Mouse (Mus musculus) intestine, postnatal 0 days (tissue): ENCODE results near the gene Xdh. TPM values are rescaled to one million over a fixed set of nuclear protein-coding genes. Genes with fewer than 3 reads are reported as not detected.
A peak's percentile ranks its signal among the peaks of the same experiment; 100 is the strongest.

ENCODE experiments used
- ATAC-seq: fragments of 200-750 bp; cut with Nextera tagmentation; 2 replicates; pipeline ENCODE4 v1.8.0; 2017; ENCODE audit warnings: mild to moderate bottlenecking, moderate TSS enrichment, moderate library complexity
- H3K27ac ChIP-seq: fragments of 300-500 bp; sonication (generic); 2 replicates; pipeline ENCODE4 v1.5.1; 2014; ENCODE audit warnings: mild to moderate bottlenecking, low read depth, low read length, moderate library complexity
- H3K27me3 ChIP-seq: fragments of 300-500 bp; sonication (generic); replicated peaks from 2 replicates; pipeline ENCODE4 v1.6.1; 2014; ENCODE audit warnings: low read length, mixed read lengths; ENCODE audit not compliant: control insufficient read depth, insufficient read depth
- H3K36me3 ChIP-seq: fragments of 300-500 bp; sonication (generic); 2 replicates; pipeline ENCODE4 v1.6.1; 2014; ENCODE audit warnings: mild to moderate bottlenecking, moderate library complexity; ENCODE audit not compliant: control insufficient read depth, insufficient read depth
- H3K4me1 ChIP-seq: fragments of 300-500 bp; sonication (generic); replicated peaks from 2 replicates; pipeline ENCODE4 v1.6.1; 2014; ENCODE audit warnings: antibody characterized with exemption, low read length, mixed read lengths; ENCODE audit not compliant: control insufficient read depth, insufficient read depth
- H3K4me2 ChIP-seq: fragments of 300-500 bp; sonication (generic); replicated peaks from 2 replicates; pipeline ENCODE4 v1.6.1; 2014; ENCODE audit warnings: low read depth, mild to moderate bottlenecking, moderate library complexity
- H3K4me3 ChIP-seq: fragments of 300-500 bp; sonication (generic); 2 replicates; pipeline ENCODE4 v1.5.1; 2014; ENCODE audit warnings: low read depth, low read length
- H3K9ac ChIP-seq: fragments of 300-500 bp; sonication (generic); 2 replicates; pipeline ENCODE4 v1.6.1; 2014; ENCODE audit warnings: mild to moderate bottlenecking, low read depth, low read length
- H3K9me3 ChIP-seq: fragments of 300-500 bp; sonication (generic); 2 replicates; pipeline ENCODE4 v1.6.1; 2016; ENCODE audit warnings: mixed run types; ENCODE audit not compliant: control insufficient read depth
- CTCF ChIP-seq: sonication (generic); IDR thresholded peaks from 2 replicates; pipeline ENCODE4 v1.5.1; 2016; ENCODE audit warnings: low read depth, mild to moderate bottlenecking, control low read depth, antibody characterized with exemption, moderate library complexity
- WGBS: fragments of 180-500 bp; shearing (Covaris S2); extraction: QIAGEN DNeasy Blood & Tissue Kit; methylation state at CpG from one replicate; pipeline ENCODE4 v1.1.7; 2014; 5-methylcytosine and 5-hydroxymethylcytosine counted together
- polyA plus RNA-seq: library from polyadenylated mRNA; unstranded; fragments of >200 nt; fragmentation: Nextera tagmentation; extraction: Ambion mirVana; gene quantifications from 2 replicates; pipeline ENCODE4 v1.2.1, GENCODE M21; 2015

The Xdh gene
- polyA plus RNA-seq = 42.9 and 51.1 TPM in 2 replicates

- WGBS = 37% methylated on average over 13 of the region's 13 CpGs
- Histone ChIP-seq H3K9ac (no peak within 1 kb of the TSS), H3K4me2 (peak within 1 kb of the TSS; percentile 61), H3K9me3 (no peaks in the 10 kb centered on the region), H3K27me3 (no peaks in the 10 kb centered on the region), H3K36me3 (no peaks in the 10 kb centered on the region), H3K27ac (peak within 1 kb of the TSS; percentile 86), H3K4me3 (peak within 1 kb of the TSS; percentile 37), H3K4me1 (peaks cover 3% of the 10 kb centered on the region)
- ATAC-seq = peak; percentile 99
- TF ChIP-seq CTCF = no peak
Observed at GRCm38 (mm10) chr17:73950062-73950735, at the start of gene Xdh. Gene Xdh, minus strand, starts transcription at chr17:73950196.

GRCm38 (mm10) chr17:73995907-73996645 lies 46.1 kb upstream of the Xdh start:
- Histone ChIP-seq H3K27ac (peak overlapping the region; percentile 21), H3K4me2 (no peak overlapping the region), H3K27me3 (no peaks in the 10 kb centered on the region), H3K36me3 (no peaks in the 10 kb centered on the region), H3K9ac (no peak overlapping the region), H3K4me3 (no peak overlapping the region), H3K4me1 (no peaks in the 10 kb centered on the region), H3K9me3 (no peaks in the 10 kb centered on the region)
- 71% methylated on average over 13 of the region's 13 CpGs for WGBS
- ATAC-seq = peak; percentile 54
- no peak for TF ChIP-seq CTCF

- no peak for ATAC-seq
- 87% methylated on average over 4 of the region's 4 CpGs for WGBS
Observed at GRCm38 (mm10) chr17:73991264-73991663, 41.3 kb upstream of the Xdh start.

GRCm38 (mm10) chr17:73986571-73986970 lies 36.6 kb upstream of the Xdh start:
- no peak overlapping the region for H3K9ac ChIP-seq
- H3K4me2 ChIP-seq = no peak overlapping the region
- WGBS = 79% methylated on average over 2 of the region's 2 CpGs
- H3K27ac ChIP-seq = no peak overlapping the region
- no peaks in the 10 kb centered on the region for H3K36me3 ChIP-seq
- H3K4me1 ChIP-seq = 0 out of 2 replicates have a peak, but pooled peaks cover 2% of the 10 kb centered on the region
- TF ChIP-seq CTCF = no peak
- no peaks in the 10 kb centered on the region for H3K9me3 ChIP-seq
- no peak for ATAC-seq
- no peaks in the 10 kb centered on the region for H3K27me3 ChIP-seq
- no peak overlapping the region for H3K4me3 ChIP-seq

More at GRCm38 (mm10) chr17:73991264-73991663, 41.3 kb upstream of the Xdh start:
- no peak for TF ChIP-seq CTCF
- Histone ChIP-seq H3K9me3 (no peaks in the 10 kb centered on the region), H3K4me3 (no peak overlapping the region), H3K36me3 (no peaks in the 10 kb centered on the region), H3K27ac (no peak overlapping the region), H3K4me2 (no peak overlapping the region), H3K4me1 (0 out of 2 replicates have a peak, but pooled peaks cover 2% of the 10 kb centered on the region), H3K27me3 (no peaks in the 10 kb centered on the region), H3K9ac (no peak overlapping the region)

DNA sequence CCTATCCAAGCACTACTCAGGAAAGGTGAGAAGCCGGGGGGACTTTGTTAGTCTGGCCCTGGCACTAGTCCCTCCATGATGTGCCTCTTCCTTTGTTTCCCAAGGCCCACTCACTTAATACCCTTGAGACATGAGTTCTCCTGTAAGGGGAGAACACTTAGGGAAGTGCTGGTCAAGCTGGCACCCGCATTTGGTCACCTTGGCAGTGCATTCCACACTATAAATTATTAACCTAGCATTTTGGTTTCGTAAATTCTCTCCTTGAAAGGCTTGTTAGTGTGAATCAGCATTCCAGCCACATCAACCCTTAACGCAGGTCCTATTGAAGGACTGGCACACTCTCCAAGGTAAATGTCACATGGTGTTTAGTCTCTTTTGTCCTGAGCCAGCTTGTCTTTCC lies 35.9 kb upstream of the Xdh start:
- Histone ChIP-seq H3K4me2 (no peak overlapping the region), H3K27me3 (no peaks in the 10 kb centered on the region), H3K4me1 (0 out of 2 replicates have a peak, but pooled peaks cover 2% of the 10 kb centered on the region), H3K9ac (no peak overlapping the region), H3K27ac (no peak overlapping the region), H3K4me3 (no peak overlapping the region), H3K36me3 (no peaks in the 10 kb centered on the region), H3K9me3 (no peaks in the 10 kb centered on the region)
- no peak for ATAC-seq
- 58% methylated on average over 4 of the region's 4 CpGs for WGBS
- TF ChIP-seq CTCF = no peak

DNA sequence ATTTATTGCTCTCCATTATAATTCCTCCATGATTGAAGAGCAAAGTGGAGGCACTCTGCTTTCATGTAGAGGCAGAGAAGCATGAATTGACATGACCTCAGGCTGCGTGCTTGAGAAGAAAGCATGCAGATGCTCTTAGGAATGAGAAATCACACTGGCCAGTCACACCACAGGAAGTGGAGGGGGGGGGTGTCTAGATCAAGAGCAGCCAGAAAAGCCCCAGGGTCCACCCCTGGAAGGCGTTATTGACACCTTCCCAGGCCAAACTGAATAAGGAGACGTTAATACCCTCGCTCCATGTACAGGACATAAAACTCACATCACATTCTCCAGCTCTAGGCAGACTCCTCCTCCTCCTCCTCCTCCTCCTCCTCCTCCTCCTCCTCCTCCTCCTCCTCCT lies 34.5 kb upstream of the Xdh start:
- WGBS = 21% methylated on average over 4 of the region's 4 CpGs
- Histone ChIP-seq H3K9ac (no peak overlapping the region), H3K36me3 (no peaks in the 10 kb centered on the region), H3K27me3 (no peaks in the 10 kb centered on the region), H3K4me2 (no peak overlapping the region), H3K4me3 (no peak overlapping the region), H3K27ac (no peak overlapping the region), H3K4me1 (no peaks in the 10 kb centered on the region), H3K9me3 (no peaks in the 10 kb centered on the region)
- no peak for TF ChIP-seq CTCF
- ATAC-seq = no peak
